Mouse (Mus musculus) G1E (cell line): Measurements from ENCODE around the gene Gm43302. TPM values are rescaled to one million over a fixed set of nuclear protein-coding genes. Genes with fewer than 3 reads are reported as not detected.

Experiments used
- polyA plus RNA-seq: library from polyadenylated mRNA; stranded (reverse); fragments of >175 nt; gene quantifications from 2 replicates; pipeline ENCODE4 v1.2.3, GENCODE M21; 2012
- total RNA-seq, 2 experiments: library from RNA; stranded (forward) in 1 of 2; stranded (reverse) in 1 of 2; fragments of 200-1000 nt in 1 of 2; fragments of >200 nt in 1 of 2; fragmentation: Nextera tagmentation in 1 of 2; gene quantifications; 2 replicates each; pipeline ENCODE4 v1.2.3; 2014 to 2017

The Gm43302 gene
- total and polyA plus RNA-seq, 3 experiments: under 0.01 TPM; not detected in 2

Other genes with a start within 250 kb of the Gm43302 start
- gene Gbp9, start 154.2 kb downstream of the Gm43302 start, total RNA-seq (2014; fragmentation: Nextera tagmentation): not detected in 2 replicates
- 0.16 TPM in 1 of 2 replicates, not detected in the other for gene Gbp9, start 154.2 kb downstream of the Gm43302 start, total RNA-seq (2017)
- gene Gbp9, start 154.2 kb downstream of the Gm43302 start, polyA plus RNA-seq: not detected in 2 replicates
- gene Gbp8, start 154.2 kb downstream of the Gm43302 start, total RNA-seq (2014; fragmentation: Nextera tagmentation): not detected in 2 replicates
- 0.05 and 0.12 TPM in 2 replicates for gene Gbp8, start 154.2 kb downstream of the Gm43302 start, total RNA-seq (2017)
- gene Gbp8, start 154.2 kb downstream of the Gm43302 start, polyA plus RNA-seq: not detected in 2 replicates
- not detected in 2 replicates for gene Gbp4, start 154.1 kb downstream of the Gm43302 start, total RNA-seq (2014; fragmentation: Nextera tagmentation)
- gene Gbp4, start 154.1 kb downstream of the Gm43302 start, total RNA-seq (2017): 0.17 and 0.93 TPM in 2 replicates
- gene Gbp4, start 154.1 kb downstream of the Gm43302 start, polyA plus RNA-seq: not detected in 2 replicates
- gene Gbp10, start 54.2 kb downstream of the Gm43302 start, total RNA-seq (2014; fragmentation: Nextera tagmentation): not detected in 2 replicates
- gene Gbp10, start 54.2 kb downstream of the Gm43302 start, total RNA-seq (2017): 0.76 TPM in 1 of 2 replicates, not detected in the other
- not detected in 2 replicates for gene Gbp10, start 54.2 kb downstream of the Gm43302 start, polyA plus RNA-seq
- gene Gbp6, start within 50 bp of the Gm43302 start, total RNA-seq (2014; fragmentation: Nextera tagmentation): not detected in 2 replicates
- gene Gbp6, start within 50 bp of the Gm43302 start, total RNA-seq (2017): 0.16 TPM in 1 of 2 replicates, not detected in the other
- gene Gbp6, start within 50 bp of the Gm43302 start, polyA plus RNA-seq: not detected in 2 replicates
- gene Lrrc8b, start 122.1 kb upstream of the Gm43302 start, total RNA-seq (2014; fragmentation: Nextera tagmentation): 55.3 and 57.0 TPM in 2 replicates
- 17.0 and 18.0 TPM in 2 replicates for gene Lrrc8b, start 122.1 kb upstream of the Gm43302 start, total RNA-seq (2017)
- 3.9 and 6.4 TPM in 2 replicates for gene Lrrc8b, start 122.1 kb upstream of the Gm43302 start, polyA plus RNA-seq
- gene Lrrc8c, start 225.7 kb upstream of the Gm43302 start, total RNA-seq (2014; fragmentation: Nextera tagmentation): 50.6 and 53.4 TPM in 2 replicates
- 7.7 and 10.1 TPM in 2 replicates for gene Lrrc8c, start 225.7 kb upstream of the Gm43302 start, total RNA-seq (2017)
- 70.0 and 75.7 TPM in 2 replicates for gene Lrrc8c, start 225.7 kb upstream of the Gm43302 start, polyA plus RNA-seq